Mouse (Mus musculus): ENCODE data around the gene Gm10428.

Gm10428 gene

GRCm38 (mm10) chr11:62788935-62789616, 36.2 kb downstream of the Gm10428 start, which contains the start of gene Zfp286:
TSS of gene Zfp286 (minus strand) at chr11:62789462.
- peak; percentile 66 for DNase-seq (ENCODE audit: low spot score)

GRCm38 (mm10) chr11:62789617-62789936, 36.7 kb downstream of the Gm10428 start:
- DNase-seq (ENCODE audit: low spot score) = no peak

Measured in urinary bladder, postnatal 25 days (tissue).